Mouse (Mus musculus) C2C12 (cell line): Measurements from ENCODE around the gene Ifna16. TPM values are rescaled to one million over a fixed set of nuclear protein-coding genes. Genes with fewer than 3 reads are reported as not detected.

ENCODE experiments used
- H3K27me3 ChIP-seq: one replicate; pipeline ENCODE4 v1.6.1; 2011; ENCODE audit not compliant: control insufficient read depth, insufficient read depth, insufficient read length
- H3K36me3 ChIP-seq: one replicate; pipeline ENCODE4 v1.6.1; 2011; ENCODE audit not compliant: control insufficient read depth, insufficient read depth
- H3K4me3 ChIP-seq: one replicate; pipeline ENCODE4 v1.5.1; 2011; ENCODE audit warnings: mild to moderate bottlenecking, control low read depth; ENCODE audit not compliant: poor library complexity, insufficient read depth, severe bottlenecking
- H3K79me2 ChIP-seq: one replicate; pipeline ENCODE4 v1.6.1; 2011; ENCODE audit not compliant: control insufficient read depth, insufficient read depth
- H3K79me3 ChIP-seq: one replicate; pipeline ENCODE4 v1.6.1; 2011; ENCODE audit warnings: low read depth, control low read depth
- H3ac ChIP-seq: one replicate; pipeline ENCODE3; 2011; ENCODE audit warnings: low read depth; ENCODE audit not compliant: control insufficient read depth, insufficient read length
- CEBPB ChIP-seq: IDR thresholded peaks from one replicate; pipeline ENCODE4 v1.6.1; 2011; ENCODE audit warnings: low read depth, mild to moderate bottlenecking, control low read depth, moderate library complexity
- CTCF ChIP-seq: IDR thresholded peaks from one replicate; pipeline ENCODE4 v1.5.1; 2011; ENCODE audit not compliant: control insufficient read depth, insufficient read depth, insufficient read length
- FOSL1 ChIP-seq: IDR thresholded peaks from one replicate; pipeline ENCODE4 v1.8.0; 2011; ENCODE audit warnings: mild to moderate bottlenecking, low read length; ENCODE audit not compliant: poor library complexity, insufficient read depth, severe bottlenecking
- MAX ChIP-seq: IDR thresholded peaks from one replicate; pipeline ENCODE4 v1.6.1; 2011; ENCODE audit warnings: mild to moderate bottlenecking, control low read depth
- MYOD1 ChIP-seq: IDR thresholded peaks from one replicate; pipeline ENCODE4 v1.6.1; 2011; ENCODE audit warnings: low read depth; ENCODE audit not compliant: control insufficient read depth, insufficient read length
- MYOG ChIP-seq: IDR thresholded peaks from one replicate; pipeline ENCODE4 v1.6.1; 2011; ENCODE audit not compliant: control insufficient read depth, insufficient read length; ENCODE audit errors: extremely low read depth
- USF1 ChIP-seq: IDR thresholded peaks from one replicate; pipeline ENCODE4 v1.6.1; 2011; ENCODE audit warnings: low read depth, mild to moderate bottlenecking, control low read depth, moderate library complexity
- polyA plus RNA-seq: library from polyadenylated mRNA; unstranded; fragments of >200 nt; fragmentation: generic; extraction: Trizol; gene quantifications from one replicate; pipeline ENCODE4 v1.2.1, GENCODE M21; 2012; ENCODE audit warnings: missing spikeins

Gene Ifna16
- polyA plus RNA-seq, 1 experiment: not detected

GRCm38 (mm10) chr4:88714281-88714680, 37.6 kb upstream of the Ifna16 start:
- Histone ChIP-seq H3K79me2 (peaks cover 51% of the 10 kb centered on the region), H3K4me3 (no peak overlapping the region), H3K36me3 (peaks cover 31% of the 10 kb centered on the region), H3K79me3 (peaks cover 35% of the 10 kb centered on the region), H3ac (no peak overlapping the region), H3K27me3 (no peaks in the 10 kb centered on the region)
- peak; percentile 6 for TF ChIP-seq FOSL1
- TF ChIP-seq MYOD1: peak; percentile 18
- no peak for TF ChIP-seq MAX

- Histone ChIP-seq H3K36me3 (no peaks in the 10 kb centered on the region), H3ac (no peak overlapping the region), H3K27me3 (no peaks in the 10 kb centered on the region), H3K4me3 (no peak overlapping the region), H3K79me2 (no peaks in the 10 kb centered on the region), H3K79me3 (no peaks in the 10 kb centered on the region)
- no peak for TF ChIP-seq CEBPB
- TF ChIP-seq MYOG: no peak
- TF ChIP-seq USF1: no peak
- TF ChIP-seq CTCF: no peak
- TF ChIP-seq MYOD1: no peak
- TF ChIP-seq MAX: no peak
- no peak for TF ChIP-seq FOSL1
Observed at GRCm38 (mm10) chr4:88707128-88707826, 30.6 kb upstream of the Ifna16 start.

GRCm38 (mm10) chr4:88705924-88706323, 29.2 kb upstream of the Ifna16 start:
- H3K79me2 ChIP-seq: no peaks in the 10 kb centered on the region
- H3K36me3 ChIP-seq: no peaks in the 10 kb centered on the region
- no peak overlapping the region for H3K4me3 ChIP-seq
- no peaks in the 10 kb centered on the region for H3K79me3 ChIP-seq
- TF ChIP-seq MYOD1: no peak
- TF ChIP-seq FOSL1: no peak
- TF ChIP-seq USF1: no peak
- TF ChIP-seq MAX: no peak
- TF ChIP-seq CTCF: no peak
- TF ChIP-seq CEBPB: no peak
- H3ac ChIP-seq: no peak overlapping the region
- no peaks in the 10 kb centered on the region for H3K27me3 ChIP-seq

GRCm38 (mm10) chr4:88699301-88699700, 22.6 kb upstream of the Ifna16 start:
- TF ChIP-seq CEBPB (no peak), MYOG (no peak), MAX (no peak), MYOD1 (no peak), FOSL1 (no peak), CTCF (no peak), USF1 (no peak)
- no peaks in the 10 kb centered on the region for H3K36me3 ChIP-seq
- peaks cover 3% of the 10 kb centered on the region for H3K27me3 ChIP-seq
- H3ac ChIP-seq: no peak overlapping the region
- no peaks in the 10 kb centered on the region for H3K79me3 ChIP-seq
- no peak overlapping the region for H3K4me3 ChIP-seq
- no peaks in the 10 kb centered on the region for H3K79me2 ChIP-seq

GRCm38 (mm10) chr4:88698781-88699180, 22.1 kb upstream of the Ifna16 start:
- Histone ChIP-seq H3K27me3 (peaks cover 3% of the 10 kb centered on the region), H3ac (no peak overlapping the region), H3K79me3 (no peaks in the 10 kb centered on the region), H3K79me2 (no peaks in the 10 kb centered on the region), H3K4me3 (no peak overlapping the region), H3K36me3 (no peaks in the 10 kb centered on the region)
- TF ChIP-seq MYOD1 (no peak), MYOG (no peak), FOSL1 (no peak), MAX (no peak)

GRCm38 (mm10) chr4:88697753-88698152, 21.0 kb upstream of the Ifna16 start:
- no peaks in the 10 kb centered on the region for H3K36me3 ChIP-seq
- no peak overlapping the region for H3ac ChIP-seq
- no peak overlapping the region for H3K4me3 ChIP-seq
- TF ChIP-seq CEBPB: no peak
- no peak for TF ChIP-seq CTCF
- TF ChIP-seq MYOD1: no peak
- TF ChIP-seq MAX: no peak
- TF ChIP-seq MYOG: no peak
- no peak for TF ChIP-seq USF1
- no peak for TF ChIP-seq FOSL1
- H3K27me3 ChIP-seq: peaks cover 3% of the 10 kb centered on the region
- H3K79me2 ChIP-seq: no peaks in the 10 kb centered on the region
- no peaks in the 10 kb centered on the region for H3K79me3 ChIP-seq
